Mouse (Mus musculus): ENCODE data around the gene Ttc16.

Gene Ttc16

DNA sequence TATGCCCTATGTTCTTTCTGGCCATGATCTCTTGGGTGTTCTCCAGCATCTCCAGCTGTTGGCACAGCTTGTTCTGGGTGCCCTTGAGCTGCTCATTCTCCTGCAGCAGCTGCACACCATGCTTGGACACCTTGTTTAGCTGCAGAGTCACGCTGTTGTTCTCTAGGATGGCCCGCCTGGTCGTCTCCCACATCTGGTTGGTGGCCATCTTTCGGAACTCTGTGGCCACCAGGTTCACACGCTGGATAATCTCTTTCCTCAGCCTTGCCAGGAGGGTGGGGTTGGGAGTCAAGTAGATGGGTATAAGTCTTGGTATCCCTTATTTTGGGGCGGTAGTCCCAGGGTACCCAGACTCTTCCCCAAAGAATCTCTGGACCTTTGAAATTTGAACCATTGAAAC is 4.3 kb upstream of the Ttc16 start:
- no peak for DNase-seq (ENCODE audit: low read depth, low spot score)

DNA sequence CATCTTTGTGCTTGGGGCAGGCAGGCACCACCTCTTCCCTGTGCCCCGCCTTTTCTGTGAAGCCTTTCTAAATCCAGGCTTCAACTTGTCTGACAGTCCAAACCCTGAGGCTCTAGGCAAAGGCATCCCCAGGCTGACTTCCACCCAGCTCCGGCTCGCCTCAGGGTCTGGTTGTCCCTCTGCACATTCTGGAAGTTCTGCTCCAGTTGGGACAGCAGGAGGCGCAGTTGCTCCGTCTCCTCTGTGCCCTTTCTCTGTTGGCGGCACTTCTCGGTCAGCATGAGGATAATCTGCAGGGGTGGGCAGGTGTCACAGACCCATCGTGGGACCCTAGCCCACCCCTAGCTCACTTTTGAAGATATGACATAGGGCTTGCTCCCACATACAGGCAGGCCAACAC is 3.7 kb upstream of the Ttc16 start:
- no peak for DNase-seq (ENCODE audit: low read depth, low spot score)

DNA sequence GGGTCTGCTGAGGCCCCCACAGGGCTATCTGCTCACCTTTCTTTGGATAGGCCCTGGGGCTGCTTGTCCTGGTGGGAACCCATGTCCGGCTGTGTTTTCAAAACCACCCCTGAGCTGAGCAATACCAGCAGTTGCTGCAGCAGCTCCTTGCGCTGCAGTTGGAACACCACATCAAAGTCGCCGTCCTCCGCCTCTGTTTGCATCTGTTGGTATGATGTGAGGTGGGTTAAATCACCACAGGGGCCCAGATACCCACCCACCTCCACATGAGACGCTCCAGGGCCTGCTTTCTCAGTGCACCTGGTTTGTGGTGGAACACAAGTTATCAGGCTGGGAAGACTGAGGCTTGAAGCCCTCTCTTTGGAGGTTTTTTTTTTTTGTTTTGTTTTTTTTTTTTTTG is 2.6 kb upstream of the Ttc16 start:
- DNase-seq (ENCODE audit: low read depth, low spot score) = no peak

DNA sequence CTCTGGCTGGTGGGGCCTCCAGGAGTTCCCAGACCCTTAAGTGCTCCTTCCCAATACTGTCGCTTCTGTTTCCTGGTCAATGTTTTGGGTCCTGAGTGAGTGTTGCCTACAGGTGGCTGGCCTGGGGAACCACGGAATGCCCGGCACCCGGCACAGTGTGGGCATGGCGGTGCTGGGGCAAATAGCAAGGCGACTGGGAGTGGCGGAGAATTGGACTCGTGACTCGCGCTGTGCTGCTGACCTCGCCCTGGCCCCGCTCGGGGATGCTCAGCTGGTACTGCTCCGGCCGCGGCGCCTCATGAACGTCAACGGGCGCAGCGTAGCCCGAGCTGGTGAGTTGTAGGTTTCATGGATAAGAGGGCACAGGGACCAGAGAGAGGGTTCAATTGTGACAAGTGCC is 759 bp upstream of the Ttc16 start:
- DNase-seq (ENCODE audit: low read depth, low spot score) = no peak

DNA sequence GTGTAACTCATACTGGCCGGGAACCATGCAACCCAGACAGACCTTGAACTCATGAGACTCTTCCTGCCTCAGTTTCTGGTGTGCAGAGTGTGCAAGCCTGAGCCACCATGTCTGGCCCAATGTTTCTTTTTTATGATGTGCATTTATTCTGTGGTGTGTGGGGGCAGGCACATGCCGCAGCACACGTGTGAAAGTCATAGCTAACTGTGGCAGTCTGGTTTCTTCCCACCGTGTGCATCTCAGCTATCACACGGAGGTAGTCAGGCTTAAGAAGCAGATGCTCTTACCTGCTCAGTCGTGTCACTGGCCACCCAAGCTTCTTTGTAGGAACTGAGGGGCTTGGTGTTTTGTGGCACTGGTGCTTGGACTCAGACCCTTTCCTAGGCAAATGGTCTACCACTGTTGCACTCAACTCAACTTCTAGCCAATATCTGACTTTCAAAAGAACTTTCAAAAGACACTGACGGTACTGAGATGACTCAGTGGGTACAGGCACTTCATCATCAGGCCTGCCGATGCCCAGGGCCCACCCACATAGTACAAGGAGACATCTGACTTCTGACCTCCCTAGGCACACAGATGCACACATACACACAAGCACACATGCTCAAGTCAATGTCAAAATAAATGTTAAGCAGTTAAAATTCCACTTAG is 2.7 kb downstream of the Ttc16 start:
- DNase-seq (ENCODE audit: low read depth, low spot score) = no peak

DNA sequence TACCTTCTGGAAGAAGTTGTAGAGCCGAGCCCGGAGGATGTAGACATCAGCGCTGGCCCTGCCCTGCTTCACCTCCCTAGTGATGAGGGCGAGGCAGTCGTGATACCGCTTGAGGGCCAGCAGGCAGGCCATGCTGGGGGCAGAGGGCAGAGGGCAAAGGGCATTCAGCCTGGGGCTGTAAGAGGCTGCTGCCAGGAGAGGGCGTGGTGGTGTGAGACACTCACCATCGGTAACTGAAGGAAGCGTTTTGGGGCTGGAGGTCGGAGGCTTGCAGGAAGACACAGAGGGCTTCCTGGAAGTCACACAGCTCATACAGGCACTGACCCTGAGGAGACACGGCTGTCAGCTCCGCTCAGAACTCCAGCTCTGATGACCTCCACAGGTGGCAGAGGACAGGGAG is 3.5 kb downstream of the Ttc16 start:
- DNase-seq (ENCODE audit: low read depth, low spot score) = no peak

DNA sequence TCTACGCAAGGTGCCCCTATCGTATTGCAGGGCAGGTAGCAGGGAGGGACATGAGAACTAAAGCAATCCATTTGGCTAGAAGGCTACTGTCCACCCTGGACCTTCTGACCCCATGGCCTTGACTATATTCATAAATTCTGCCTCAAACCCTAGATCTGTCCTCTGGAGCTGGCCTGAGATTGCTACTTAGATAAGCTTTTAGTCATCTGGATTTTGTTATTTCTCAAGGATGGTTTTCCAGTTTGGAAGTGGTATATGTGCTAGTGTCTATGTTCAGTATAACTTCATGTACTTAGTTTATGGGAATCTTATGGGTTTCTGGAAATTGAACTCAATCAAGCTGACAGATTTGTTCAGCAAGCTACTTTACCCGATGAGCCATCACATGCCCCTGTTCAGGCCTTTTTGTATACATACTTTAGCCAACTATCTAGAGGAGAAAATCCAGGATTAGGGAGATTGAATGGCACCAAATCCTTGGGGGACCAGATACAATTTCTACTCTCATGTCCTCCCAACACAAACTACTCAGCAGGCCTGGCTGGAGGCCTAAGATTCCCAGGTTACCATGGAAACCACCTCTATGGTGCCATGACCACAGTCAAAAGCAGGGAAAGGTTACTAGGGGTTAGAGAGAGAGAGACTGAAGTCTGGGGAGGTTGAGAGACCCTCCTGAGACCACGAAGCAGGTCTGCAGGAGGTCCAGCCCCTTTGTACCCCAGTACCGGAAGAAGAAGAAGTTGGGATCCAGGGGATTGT is 5.9 kb downstream of the Ttc16 start:
- DNase-seq (ENCODE audit: low read depth, low spot score) = no peak

DNA sequence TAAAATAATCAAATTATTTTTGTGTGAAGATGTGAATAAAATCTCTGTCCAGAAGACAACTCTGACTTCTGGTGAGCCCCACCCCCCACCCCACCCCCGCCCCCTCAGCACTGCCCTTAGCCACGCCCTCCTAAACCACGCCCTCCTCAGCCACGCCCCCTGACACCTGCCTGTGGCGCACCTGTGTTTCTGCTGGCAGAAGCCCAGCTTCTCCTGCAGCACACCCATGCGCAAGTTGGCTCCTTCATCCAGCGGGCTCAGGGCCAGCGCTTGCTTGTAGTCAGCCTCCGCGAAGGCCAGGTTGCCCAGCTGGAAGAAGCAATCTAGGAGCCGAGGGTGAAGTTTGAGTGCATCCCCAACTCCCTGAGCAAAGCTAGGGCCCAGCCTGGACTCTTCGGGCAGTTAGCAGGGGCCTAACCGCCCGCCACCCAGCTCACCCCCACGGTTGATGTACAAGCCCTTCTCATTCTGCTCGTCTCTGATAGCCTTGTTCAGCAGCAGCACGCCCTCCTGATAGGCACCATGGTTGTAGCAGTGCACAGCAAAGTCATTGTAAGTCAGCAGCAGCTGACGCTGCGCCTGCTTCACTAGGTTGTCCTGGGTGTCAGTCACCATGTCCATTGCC is 6.7 kb downstream of the Ttc16 start:
- DNase-seq (ENCODE audit: low read depth, low spot score) = no peak

DNA sequence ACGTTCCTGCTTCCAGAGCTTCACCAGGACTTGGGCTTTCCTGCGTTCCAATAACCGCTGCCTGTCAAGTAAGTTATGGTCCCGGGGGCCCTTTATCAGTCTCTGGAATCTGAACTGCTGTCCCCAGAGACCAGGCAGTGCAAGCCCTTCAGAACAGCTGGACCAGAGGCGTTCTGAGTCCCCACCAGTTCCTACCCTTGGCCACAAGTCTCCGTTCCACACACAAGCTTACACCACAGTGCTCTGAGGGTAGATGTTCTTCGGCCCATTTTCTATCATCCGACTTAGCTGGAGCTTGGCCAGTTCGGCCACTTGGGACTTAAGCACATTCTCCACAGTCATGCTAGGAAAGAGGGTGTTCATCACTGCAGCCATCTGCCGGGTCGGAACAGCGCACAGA is 8.2 kb downstream of the Ttc16 start:
- no peak for DNase-seq (ENCODE audit: low read depth, low spot score)

DNA sequence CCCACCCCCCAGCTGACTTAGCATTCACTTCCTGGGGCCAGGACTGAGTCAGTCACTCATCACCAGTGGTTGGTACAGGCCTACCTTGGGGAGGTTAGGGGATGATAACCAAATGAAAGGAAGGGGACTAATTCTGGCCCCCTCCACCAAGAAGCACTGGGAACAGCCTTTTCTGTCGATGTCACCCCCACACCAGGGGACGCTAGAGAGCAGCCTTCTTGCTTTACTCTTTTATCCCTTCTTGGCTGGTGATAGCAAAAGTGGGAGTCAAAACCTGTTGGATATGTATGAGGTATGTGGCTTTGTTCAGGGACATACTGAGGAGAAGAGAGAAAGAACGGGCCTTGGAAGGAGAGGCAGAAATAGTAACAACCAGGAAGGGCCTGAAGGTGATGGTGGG is 12.1 kb downstream of the Ttc16 start:
- DNase-seq (ENCODE audit: low read depth, low spot score) = no peak

DNA sequence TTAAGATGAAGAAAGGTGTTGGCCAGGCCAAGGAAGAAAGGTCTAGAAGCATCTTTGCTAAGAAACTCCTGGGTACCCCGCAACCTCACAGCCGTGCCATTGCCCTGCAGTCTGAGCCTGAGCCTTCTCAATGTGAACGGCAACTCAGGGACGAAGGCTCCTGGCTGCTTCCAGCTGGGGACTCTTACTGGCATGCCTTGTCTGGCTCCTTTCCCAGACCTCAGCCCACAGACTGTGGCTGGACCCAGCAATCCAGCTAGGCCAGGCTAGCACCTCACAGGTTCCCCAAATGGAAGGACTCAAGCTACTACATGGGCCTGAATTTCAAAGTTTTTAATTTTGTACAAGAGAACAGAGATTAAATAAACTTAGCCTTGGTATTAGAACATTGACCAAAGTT is 13.6 kb downstream of the Ttc16 start:
- DNase-seq (ENCODE audit: low read depth, low spot score) = no peak

DNA sequence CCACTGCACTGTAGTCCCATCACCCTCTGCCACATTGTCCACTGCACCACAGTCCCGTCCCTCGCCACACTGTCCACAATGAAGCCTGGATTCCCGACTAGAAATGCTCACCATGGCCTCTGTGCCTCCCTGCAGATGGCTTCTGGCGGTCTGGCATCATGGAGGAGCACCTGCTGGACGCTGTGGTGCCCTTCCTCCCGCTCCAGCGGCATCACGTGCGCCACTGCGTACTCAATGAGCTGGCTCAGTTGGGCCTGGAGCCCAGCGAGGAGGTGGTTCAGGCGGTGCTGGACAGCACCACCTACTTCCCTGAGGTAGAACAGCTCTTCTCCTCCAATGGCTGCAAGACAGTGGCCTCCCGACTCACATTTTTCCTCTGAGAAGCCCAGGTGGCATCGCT is 14.1 kb downstream of the Ttc16 start:
- no peak for DNase-seq (ENCODE audit: low read depth, low spot score)

DNA sequence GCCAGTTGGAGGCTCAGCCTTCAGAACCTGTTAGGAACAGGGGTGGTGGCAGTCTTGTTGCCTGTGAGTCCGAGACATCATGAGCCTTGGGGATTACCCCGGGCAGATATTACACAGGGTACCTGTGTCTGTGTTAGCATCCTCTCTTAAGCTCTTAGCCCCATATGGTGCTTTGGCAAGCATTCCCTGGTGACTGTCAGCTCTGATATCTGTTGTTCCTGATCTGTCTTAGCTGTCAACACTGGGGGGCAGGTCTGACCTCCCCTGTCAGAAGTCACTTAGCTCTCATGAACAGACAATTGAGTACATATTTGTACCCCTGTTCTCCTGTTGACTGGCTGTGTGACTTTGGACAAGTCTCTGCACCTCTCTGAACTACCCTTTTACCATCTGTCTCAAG is 16.4 kb downstream of the Ttc16 start:
- DNase-seq (ENCODE audit: low read depth, low spot score) = no peak

DNA sequence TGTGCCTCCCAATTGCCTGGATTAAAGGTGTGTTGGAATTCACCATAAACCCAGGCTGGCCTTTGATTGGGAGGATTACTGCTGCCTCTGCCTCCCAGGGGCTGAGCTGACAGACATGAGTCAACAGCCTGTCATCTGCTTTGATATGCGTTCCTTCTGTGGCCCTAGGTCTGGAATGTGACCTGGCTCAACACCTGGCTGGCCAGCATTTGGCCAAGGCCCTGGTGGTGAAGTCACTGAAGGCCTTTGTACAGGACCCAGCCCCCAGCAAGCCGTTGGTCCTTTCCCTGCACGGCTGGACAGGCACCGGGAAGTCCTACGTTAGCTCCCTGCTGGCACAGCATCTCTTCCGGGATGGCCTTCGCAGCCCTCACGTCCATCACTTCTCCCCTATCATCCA is 16.9 kb downstream of the Ttc16 start:
- no peak for DNase-seq (ENCODE audit: low read depth, low spot score)

DNA sequence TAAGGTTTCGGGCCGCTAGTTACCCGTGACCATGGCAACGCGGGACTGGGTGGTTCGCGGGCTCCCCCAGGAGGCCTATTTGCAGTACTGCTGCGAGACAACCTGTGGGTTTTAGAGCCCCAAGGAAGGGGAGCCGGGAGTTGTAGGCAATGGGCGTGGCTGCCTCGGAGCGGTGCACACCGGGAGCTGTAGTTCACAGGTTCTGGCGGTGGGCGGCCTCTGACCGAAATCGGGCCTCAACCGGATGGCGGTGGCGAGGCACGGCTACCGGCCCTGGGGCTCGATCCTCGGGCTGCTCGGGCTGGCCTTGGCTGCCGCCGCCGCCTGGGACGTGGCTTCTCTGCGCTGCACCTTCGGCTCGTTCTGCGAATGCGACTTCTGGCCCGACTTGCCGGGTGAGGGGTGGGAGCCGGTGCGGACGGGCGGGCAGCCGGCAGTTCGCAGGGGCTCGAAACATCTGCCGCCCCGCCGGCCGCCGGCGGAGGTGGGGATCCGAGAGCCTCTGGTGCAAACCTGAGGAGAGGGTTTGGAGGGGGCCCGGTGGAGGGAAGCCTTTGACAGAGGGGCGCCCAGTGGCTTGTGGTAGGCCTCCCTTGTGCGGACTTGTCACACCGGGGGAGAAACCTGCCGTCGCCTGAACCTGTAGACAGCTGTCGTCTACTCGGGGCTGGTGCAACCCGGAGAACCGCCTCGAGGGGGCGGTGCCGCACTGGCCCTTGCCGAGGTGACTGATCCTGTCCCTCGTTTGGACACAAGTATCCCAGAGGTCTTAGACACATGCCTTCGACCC is 18.2 kb downstream of the Ttc16 start, which contains the start of gene Tor2a:
TSS of gene Tor2a (plus strand) at position 179 of the 790 bp plus-strand sequence.
- peak; percentile 92 for DNase-seq (ENCODE audit: low read depth, low spot score)

DNA sequence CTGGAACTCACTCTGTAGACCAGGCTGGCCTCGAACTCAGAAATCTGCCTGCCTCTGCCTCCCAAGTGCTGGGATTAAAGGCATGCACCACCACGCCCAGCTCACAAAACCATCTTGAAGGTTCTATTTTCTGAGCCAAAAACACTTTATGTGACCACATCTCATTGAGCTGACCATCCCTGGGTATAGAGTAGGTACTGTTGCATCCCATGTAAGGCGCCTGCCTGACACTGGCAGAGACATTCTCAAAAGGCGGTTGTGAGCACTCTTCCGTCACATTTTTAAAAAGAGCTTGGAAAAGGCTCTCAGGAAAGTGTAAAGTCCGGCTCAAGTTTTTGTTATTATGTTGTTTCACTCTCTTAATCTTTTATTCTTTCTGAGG is 18.8 kb downstream of the Ttc16 start:
- no peak for DNase-seq (ENCODE audit: low read depth, low spot score)

DNA sequence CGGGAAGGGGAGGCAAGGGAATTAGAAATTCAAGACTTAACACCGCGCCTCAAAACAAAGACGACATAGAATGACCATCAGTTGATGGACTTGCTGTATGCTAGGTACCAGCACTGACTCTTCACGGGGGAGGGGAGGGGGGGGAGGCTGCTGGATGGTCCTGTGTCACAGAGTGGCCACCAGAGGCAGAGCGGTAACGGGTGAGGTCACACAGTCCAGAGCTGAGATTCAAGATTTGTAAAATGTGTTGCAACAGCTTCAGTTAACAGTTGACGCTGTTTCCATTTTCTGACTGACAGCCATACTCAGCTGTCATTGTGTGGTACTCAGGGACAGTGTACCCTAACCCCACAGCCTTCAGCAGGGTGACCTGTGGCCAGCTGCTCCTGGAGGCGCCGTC is 23.3 kb downstream of the Ttc16 start:
- no peak for DNase-seq (ENCODE audit: low read depth, low spot score)

DNA sequence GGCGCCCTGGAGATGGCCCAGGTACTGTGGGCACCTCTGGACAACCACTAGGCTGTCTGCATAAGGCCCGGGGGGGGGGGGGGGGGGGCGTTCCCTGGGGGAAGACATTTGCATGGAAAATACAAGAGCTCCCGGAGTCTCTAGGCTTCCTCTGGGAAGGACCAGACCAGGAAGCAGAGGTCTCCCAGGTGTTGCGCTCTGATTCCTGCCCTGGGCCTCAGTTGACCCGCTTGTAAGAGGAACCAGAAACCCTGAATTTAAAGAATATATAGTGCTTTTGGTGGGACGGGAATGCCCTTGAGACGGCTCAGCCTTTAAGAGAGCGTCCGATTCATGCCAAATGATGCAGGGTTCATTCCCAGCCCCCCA is 23.8 kb downstream of the Ttc16 start:
- no peak for DNase-seq (ENCODE audit: low read depth, low spot score)

DNA sequence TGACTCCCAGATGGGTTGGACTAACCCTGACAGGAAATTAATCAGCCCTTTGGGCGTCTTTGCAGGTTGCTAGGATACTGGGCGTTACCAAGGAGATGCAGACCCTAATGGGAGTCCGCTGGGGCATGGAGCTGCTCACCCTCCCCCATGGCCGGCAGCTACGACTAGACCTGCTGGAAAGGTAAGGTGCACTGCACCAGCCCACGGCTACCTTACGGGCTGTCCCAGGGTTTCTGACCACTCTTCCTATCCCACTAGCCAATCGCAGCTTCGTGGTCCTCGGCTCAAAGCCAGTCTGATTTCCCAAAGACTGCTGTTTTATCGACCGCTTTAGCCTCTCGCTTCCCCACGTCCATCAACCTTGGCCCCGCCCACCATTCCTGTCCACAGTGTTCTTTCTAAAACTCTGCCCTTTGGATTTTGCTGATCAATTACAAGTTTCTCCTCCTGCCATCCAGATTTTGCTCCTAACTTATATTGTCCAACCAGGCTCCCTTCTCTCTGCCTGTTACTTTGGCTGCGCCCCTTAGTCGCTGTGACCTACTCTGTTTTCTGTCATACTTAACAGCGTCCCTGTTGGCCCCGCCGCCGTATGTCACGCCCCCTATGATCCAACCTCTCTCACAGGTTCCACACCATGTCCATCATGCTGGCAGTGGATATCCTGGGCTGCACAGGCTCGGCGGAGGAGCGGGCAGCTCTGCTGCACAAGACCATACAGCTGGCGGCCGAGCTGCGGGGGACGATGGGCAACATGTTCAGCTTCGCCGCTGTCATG is 24.4 kb downstream of the Ttc16 start:
- DNase-seq (ENCODE audit: low read depth, low spot score) = no peak

DNA sequence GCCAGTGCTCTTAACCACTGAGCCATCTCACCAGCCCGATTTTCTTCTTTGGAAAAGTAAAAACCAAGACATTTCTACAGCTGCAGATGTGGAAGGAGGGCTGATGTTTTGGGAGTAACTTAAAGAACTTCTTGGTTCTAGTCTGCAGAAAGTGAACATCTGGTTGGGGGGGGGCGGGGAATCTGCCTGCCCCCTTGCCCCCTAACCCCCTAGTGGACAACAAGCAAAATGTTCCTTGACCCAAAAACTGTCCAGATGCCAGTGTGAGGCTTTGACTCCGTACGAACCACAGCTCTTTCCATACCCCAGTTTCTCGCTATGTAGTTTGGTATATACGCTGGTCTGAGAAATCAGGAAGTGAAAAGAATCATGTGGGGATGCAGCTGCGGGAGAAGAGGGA is 25.2 kb downstream of the Ttc16 start:
- DNase-seq (ENCODE audit: low read depth, low spot score) = no peak

DNA sequence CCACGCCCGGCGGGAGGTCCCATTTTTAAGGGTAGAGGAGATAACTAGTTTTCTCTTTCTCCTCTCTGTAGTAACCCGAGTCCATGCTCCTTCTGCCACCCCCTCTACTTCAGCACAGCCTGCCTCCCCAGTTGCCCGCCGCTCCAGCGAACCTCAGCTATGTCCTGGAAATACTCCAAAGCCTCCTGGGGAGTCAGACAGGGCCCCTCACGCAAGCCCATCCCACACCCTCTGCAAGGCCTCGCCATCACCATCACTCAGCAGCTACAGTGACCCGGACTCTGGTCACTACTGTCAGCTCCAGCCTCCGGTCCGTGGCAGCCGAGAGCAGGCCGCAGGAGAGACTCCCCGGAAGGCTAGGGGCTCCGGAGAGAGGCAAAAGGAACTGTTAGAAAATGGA is 26.4 kb downstream of the Ttc16 start:
- no peak for DNase-seq (ENCODE audit: low read depth, low spot score)
